Mouse (Mus musculus): ENCODE data around the gene 4933428G20Rik. TPM values are rescaled to one million over a fixed set of nuclear protein-coding genes. Genes with fewer than 3 reads are reported as not detected.

The 4933428G20Rik gene
- polyA plus RNA-seq, 1 experiment: not detected

DNA sequence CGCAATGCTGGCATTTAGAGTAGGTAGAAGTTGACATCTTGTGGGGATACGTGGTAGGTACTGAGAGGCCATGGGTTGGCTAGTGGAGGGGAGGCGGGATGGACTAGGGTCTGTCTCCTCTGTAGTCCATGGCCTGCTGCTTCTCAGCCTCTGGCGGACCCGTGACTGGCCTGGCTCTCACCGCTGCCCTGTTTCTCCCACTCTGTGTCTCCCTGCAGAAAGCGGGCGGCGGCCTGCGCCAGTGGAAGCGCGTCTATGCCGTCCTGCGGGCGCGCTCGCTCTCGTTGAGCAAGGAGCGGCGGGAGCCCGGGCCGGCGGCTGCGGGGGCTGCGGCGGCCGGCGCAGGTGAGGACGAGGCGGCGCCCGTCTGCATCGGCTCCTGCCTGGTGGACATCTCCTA lies 37.0 kb downstream of the 4933428G20Rik start:
- TF ChIP-seq POLR2A (IDR thresholded peaks at IDR 0.05; ENCODE audit: control insufficient read depth, extremely low read depth, insufficient read depth, low read length, poor library complexity) (no peak), CTCF (IDR thresholded peaks at IDR 0.05; ENCODE audit: borderline replicate concordance, control insufficient read depth, extremely low read depth, insufficient read depth, low read length, poor library complexity) (no peak)
- Histone ChIP-seq H3K4me1 (replicated peaks; ENCODE audit: control insufficient read depth, insufficient read depth, low read length) (no peaks in the 10 kb centered on the region), H3K27ac (ENCODE audit: control insufficient read depth, insufficient read depth, low read length) (no peak overlapping the region), H3K36me3 (ENCODE audit: control insufficient read depth, insufficient read depth, low read length) (no peaks in the 10 kb centered on the region), H3K4me3 (ENCODE audit: control insufficient read depth, insufficient read depth, low read length) (no peak overlapping the region), H3K27me3 (ENCODE audit: control insufficient read depth, insufficient read depth, low read length) (no peaks in the 10 kb centered on the region)
- no peak for DNase-seq
- WGBS: 97% methylated on average over 33 of the region's 33 CpGs

DNA sequence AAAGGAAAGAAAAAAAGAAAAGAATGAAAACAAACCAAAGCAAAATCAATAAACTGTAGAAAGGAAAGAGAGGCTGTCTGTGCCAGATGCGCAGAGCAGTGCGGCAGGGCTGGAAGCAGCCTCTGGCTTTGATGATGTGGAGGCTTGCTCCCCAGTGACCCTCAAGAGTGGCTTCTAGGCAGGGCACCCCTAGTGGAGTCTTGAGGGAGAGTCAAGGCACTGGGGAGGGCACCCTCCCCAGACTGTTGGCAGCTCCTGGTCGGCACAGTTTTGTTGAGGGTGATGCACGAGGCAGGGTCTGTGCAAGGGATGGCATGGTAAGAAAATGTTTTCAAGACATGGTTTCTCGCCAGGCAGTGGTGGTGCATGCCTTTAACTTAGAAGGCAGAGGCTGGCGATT lies 37.6 kb downstream of the 4933428G20Rik start:
- 94% methylated on average over 6 of the region's 6 CpGs for WGBS
- H3K36me3 ChIP-seq (ENCODE audit: control insufficient read depth, insufficient read depth, low read length): no peaks in the 10 kb centered on the region

DNA sequence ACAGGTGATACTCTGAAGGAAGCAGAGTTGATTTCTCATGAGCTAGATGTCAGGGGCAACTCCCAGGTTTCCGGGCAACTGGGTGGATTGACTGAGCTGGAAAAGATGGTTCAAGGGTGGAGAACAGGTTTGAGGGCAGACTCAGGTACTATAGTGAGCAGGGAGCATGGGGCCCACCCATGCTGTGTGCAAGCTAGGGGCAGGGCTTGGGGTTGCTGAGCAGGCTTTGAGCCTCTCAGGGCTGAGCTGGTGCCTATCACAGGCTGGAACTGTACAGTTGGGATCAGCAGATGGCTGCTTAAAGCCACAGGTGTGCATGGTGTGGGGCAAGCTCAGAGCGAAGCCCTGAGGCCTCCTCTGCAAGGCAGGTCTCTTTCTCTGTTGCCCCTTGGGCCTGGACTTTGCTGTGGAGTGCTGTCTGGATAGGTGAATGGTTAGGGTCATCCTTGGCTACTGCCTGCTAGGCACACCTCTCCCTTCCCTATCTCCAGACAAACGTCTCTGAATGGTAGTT lies 38.8 kb downstream of the 4933428G20Rik start:
- H3K36me3 ChIP-seq (ENCODE audit: control insufficient read depth, insufficient read depth, low read length): no peaks in the 10 kb centered on the region
- no peak for DNase-seq
- H3K27me3 ChIP-seq (ENCODE audit: control insufficient read depth, insufficient read depth, low read length): no peaks in the 10 kb centered on the region
- 94% methylated on average over 3 of the region's 3 CpGs for WGBS
- TF ChIP-seq POLR2A (IDR thresholded peaks at IDR 0.05; ENCODE audit: control insufficient read depth, extremely low read depth, insufficient read depth, low read length, poor library complexity) (no peak), CTCF (IDR thresholded peaks at IDR 0.05; ENCODE audit: borderline replicate concordance, control insufficient read depth, extremely low read depth, insufficient read depth, low read length, poor library complexity) (no peak)
- no peak overlapping the region for H3K4me3 ChIP-seq (ENCODE audit: control insufficient read depth, insufficient read depth, low read length)
- H3K27ac ChIP-seq (ENCODE audit: control insufficient read depth, insufficient read depth, low read length): no peak overlapping the region
- no peaks in the 10 kb centered on the region for H3K4me1 ChIP-seq (replicated peaks; ENCODE audit: control insufficient read depth, insufficient read depth, low read length)

More for the DNA sequence above, 37.6 kb downstream of the 4933428G20Rik start:
- H3K27me3 ChIP-seq (ENCODE audit: control insufficient read depth, insufficient read depth, low read length): no peaks in the 10 kb centered on the region
- no peak for DNase-seq
- H3K4me1 ChIP-seq (replicated peaks; ENCODE audit: control insufficient read depth, insufficient read depth, low read length): no peaks in the 10 kb centered on the region
- no peak overlapping the region for H3K27ac ChIP-seq (ENCODE audit: control insufficient read depth, insufficient read depth, low read length)
- TF ChIP-seq CTCF (IDR thresholded peaks at IDR 0.05; ENCODE audit: borderline replicate concordance, control insufficient read depth, extremely low read depth, insufficient read depth, low read length, poor library complexity) (no peak), POLR2A (IDR thresholded peaks at IDR 0.05; ENCODE audit: control insufficient read depth, extremely low read depth, insufficient read depth, low read length, poor library complexity) (no peak)
- H3K4me3 ChIP-seq (ENCODE audit: control insufficient read depth, insufficient read depth, low read length): no peak overlapping the region

DNA sequence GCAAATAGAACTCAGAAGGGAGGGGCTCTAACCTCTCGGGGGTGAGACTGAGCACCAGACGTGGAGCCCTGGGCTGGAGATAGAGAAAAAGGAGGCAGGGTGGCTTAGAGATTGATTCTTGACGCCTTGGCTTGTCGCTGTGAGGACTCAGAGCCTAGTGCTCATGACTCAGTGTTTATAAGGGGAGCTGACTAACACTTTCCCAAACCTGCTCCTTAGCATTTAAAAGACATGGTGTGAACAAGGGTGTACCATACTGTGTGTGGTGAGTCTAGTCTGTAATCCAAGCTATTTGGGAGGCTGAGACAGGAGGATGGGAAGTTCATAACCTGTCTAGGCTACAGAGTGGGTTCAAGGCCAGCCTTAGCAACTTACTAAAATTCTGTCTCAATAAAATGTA lies 43.0 kb downstream of the 4933428G20Rik start:
- no peak overlapping the region for H3K4me3 ChIP-seq (ENCODE audit: control insufficient read depth, insufficient read depth, low read length)
- DNase-seq: no peak
- no peaks in the 10 kb centered on the region for H3K36me3 ChIP-seq (ENCODE audit: control insufficient read depth, insufficient read depth, low read length)
- H3K27me3 ChIP-seq (ENCODE audit: control insufficient read depth, insufficient read depth, low read length): no peaks in the 10 kb centered on the region
- H3K27ac ChIP-seq (ENCODE audit: control insufficient read depth, insufficient read depth, low read length): no peak overlapping the region
- no peak for TF ChIP-seq POLR2A (IDR thresholded peaks at IDR 0.05; ENCODE audit: control insufficient read depth, extremely low read depth, insufficient read depth, low read length, poor library complexity)
- 94% methylated on average over 4 of the region's 4 CpGs for WGBS
- H3K4me1 ChIP-seq (replicated peaks; ENCODE audit: control insufficient read depth, insufficient read depth, low read length): no peaks in the 10 kb centered on the region

DNA sequence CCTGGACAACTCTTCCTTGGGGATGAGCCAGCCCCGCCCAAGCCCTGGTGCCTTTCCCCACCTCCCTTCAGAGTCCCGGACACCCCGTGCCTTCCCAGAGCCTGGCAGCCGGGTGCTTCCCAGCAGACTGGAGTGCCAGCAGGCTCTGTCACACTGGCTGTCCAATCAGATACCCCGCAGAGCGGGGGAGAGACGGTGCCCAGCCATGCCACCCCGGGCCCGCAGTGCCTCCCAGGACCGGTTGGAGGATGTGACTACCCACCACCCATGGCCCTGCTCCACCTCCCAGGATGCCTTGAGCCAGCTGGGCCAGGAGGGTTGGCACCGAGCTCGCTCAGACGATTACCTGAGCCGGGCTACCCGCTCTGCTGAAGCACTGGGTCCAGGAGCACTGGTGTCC lies 48.5 kb downstream of the 4933428G20Rik start:
- Histone ChIP-seq H3K4me1 (replicated peaks; ENCODE audit: control insufficient read depth, insufficient read depth, low read length) (no peaks in the 10 kb centered on the region), H3K36me3 (ENCODE audit: control insufficient read depth, insufficient read depth, low read length) (no peaks in the 10 kb centered on the region), H3K4me3 (ENCODE audit: control insufficient read depth, insufficient read depth, low read length) (no peak overlapping the region), H3K27ac (ENCODE audit: control insufficient read depth, insufficient read depth, low read length) (no peak overlapping the region), H3K27me3 (ENCODE audit: control insufficient read depth, insufficient read depth, low read length) (no peaks in the 10 kb centered on the region)
- TF ChIP-seq POLR2A (IDR thresholded peaks at IDR 0.05; ENCODE audit: control insufficient read depth, extremely low read depth, insufficient read depth, low read length, poor library complexity) (no peak), CTCF (IDR thresholded peaks at IDR 0.05; ENCODE audit: borderline replicate concordance, control insufficient read depth, extremely low read depth, insufficient read depth, low read length, poor library complexity) (no peak)
- DNase-seq: no peak
- 95% methylated on average over 15 of the region's 15 CpGs for WGBS

DNA sequence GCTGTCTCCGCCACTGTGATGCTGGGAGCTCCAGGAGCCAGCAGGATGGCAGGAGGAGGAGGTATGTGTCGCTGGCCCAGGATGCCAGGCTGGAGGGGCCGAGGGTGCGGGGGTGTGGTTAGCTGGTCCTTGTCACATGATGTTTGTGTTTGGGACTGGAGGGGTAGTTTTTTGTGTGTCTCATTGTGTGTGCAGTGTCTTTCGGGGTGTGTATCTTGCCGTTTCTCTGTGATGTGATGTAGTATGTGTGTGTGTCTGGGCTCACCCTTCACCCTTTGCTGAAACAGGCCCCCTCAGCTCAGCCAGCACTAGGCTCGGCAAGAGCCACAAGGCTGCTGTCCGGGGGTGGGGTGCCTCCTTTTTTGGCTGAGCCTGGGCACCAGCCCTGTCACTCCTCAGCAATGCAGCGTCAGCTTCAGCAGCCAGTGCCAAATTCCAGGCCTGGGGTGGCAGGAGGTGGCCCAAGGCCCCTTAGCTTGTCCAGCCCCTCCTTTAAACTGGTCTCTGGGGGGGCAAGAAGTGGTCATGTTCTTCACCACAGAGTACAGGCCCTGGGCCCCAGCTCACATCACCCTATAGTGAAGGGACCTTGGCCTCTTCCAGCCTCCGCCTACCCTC lies 49.7 kb downstream of the 4933428G20Rik start:
- H3K27me3 ChIP-seq (ENCODE audit: control insufficient read depth, insufficient read depth, low read length): no peaks in the 10 kb centered on the region
- no peak for TF ChIP-seq CTCF (IDR thresholded peaks at IDR 0.05; ENCODE audit: borderline replicate concordance, control insufficient read depth, extremely low read depth, insufficient read depth, low read length, poor library complexity)
- TF ChIP-seq POLR2A (IDR thresholded peaks at IDR 0.05; ENCODE audit: control insufficient read depth, extremely low read depth, insufficient read depth, low read length, poor library complexity): no peak
- no peak overlapping the region for H3K4me3 ChIP-seq (ENCODE audit: control insufficient read depth, insufficient read depth, low read length)
- WGBS: 91% methylated on average over 10 of the region's 10 CpGs
- no peak overlapping the region for H3K27ac ChIP-seq (ENCODE audit: control insufficient read depth, insufficient read depth, low read length)
- no peak for DNase-seq
- H3K4me1 ChIP-seq (replicated peaks; ENCODE audit: control insufficient read depth, insufficient read depth, low read length): no peaks in the 10 kb centered on the region
- no peaks in the 10 kb centered on the region for H3K36me3 ChIP-seq (ENCODE audit: control insufficient read depth, insufficient read depth, low read length)
